Mouse (Mus musculus) left cerebral cortex, adult 2 months (tissue): ENCODE data around the gene Mepce. TPM values are rescaled to one million over a fixed set of nuclear protein-coding genes. Genes with fewer than 3 reads are reported as not detected.
A peak's percentile ranks its signal among the peaks of the same experiment; 100 is the strongest.

ENCODE experiments used
- DNase-seq, 2 experiments: peaks; one replicate each; pipeline ENCODE4 v3.0.0; 2021 to 2022; ENCODE audit warnings: low spot score in 2 of 2, mixed read lengths in 1 of 2; ENCODE audit errors: extremely low spot score in 1 of 2
- H3K27ac ChIP-seq: fragments of 200-600 bp; 2 replicates; pipeline ENCODE4 v1.8.1; 2022
- H3K4me3 ChIP-seq: fragments of 200-600 bp; 2 replicates; pipeline ENCODE4 v1.8.1; 2022
- CTCF ChIP-seq: fragments of 200-600 bp; IDR thresholded peaks from 2 replicates; pipeline ENCODE4 v1.8.1; 2022; ENCODE audit warnings: antibody characterized with exemption, mild to moderate bottlenecking, moderate library complexity
- intact Hi-C: fragments of 180-260 bp; cut with DNase I; formaldehyde crosslinking; loops from one replicate; pipeline ENCODE4 v1.15.1; 2025
- total RNA-seq, 2 experiments: library from RNA; stranded (reverse); gene quantifications; 2 replicates each; pipeline ENCODE4 v1.2.3; 2021

The Mepce gene
- total RNA-seq, 2 experiments from 2014 or later: 40.1 to 45.2 TPM

DNA sequence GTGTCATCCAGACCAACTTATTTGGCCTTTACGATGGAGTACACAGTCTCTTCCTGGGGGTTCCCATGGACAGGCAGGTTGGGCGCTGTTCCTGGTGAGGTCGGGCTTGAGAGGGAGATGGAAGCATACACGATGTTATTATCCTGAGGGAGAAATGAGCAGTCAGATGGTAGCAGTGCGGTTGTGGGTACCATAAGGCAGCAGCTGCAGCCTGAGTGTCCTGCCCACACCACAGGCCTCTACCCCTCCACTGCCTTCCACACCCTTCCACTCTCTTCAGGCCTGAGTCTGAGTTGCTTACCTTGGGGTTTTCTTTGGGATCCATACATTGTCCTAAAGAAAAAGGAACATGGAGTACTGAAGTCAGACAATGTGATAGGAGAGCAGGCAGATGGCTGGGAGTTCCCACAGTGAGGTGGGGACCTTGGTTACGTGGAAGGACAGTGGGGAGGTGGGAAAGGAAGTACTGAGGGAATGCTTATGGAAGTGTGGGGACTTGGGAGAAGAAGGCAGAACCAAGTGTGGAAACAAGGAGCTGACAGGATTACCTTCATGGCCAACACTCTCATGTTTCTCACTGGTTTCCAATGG is 36.1 kb upstream of the Mepce start:
- no peak for TF ChIP-seq CTCF
- intact Hi-C loops: no loop called here
- no peak overlapping the region for H3K27ac ChIP-seq
- DNase-seq: no peak
- no peak overlapping the region for H3K4me3 ChIP-seq

DNA sequence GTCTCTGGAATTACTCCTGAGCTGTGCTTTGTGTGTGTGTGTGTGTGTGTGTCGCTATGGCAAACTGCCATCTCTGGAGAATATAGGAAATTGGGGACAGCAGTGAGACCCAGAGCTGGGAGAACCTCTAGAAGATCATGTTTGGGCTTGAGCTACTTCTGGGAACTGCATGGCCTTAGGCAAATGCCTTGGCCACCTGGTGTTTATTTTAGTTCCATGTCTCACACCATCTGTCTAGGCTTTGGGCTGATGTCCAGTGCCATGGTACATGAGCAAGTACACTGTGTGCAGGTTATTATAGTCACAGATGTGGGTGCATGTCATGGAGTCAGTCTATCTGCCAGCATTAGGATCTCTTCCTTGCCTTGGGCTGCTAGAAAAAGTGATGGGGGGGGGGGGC is 35.1 kb upstream of the Mepce start:
- H3K4me3 ChIP-seq: no peak overlapping the region
- no peak for DNase-seq
- TF ChIP-seq CTCF: no peak
- intact Hi-C loops: no loop called here
- H3K27ac ChIP-seq: no peak overlapping the region

DNA sequence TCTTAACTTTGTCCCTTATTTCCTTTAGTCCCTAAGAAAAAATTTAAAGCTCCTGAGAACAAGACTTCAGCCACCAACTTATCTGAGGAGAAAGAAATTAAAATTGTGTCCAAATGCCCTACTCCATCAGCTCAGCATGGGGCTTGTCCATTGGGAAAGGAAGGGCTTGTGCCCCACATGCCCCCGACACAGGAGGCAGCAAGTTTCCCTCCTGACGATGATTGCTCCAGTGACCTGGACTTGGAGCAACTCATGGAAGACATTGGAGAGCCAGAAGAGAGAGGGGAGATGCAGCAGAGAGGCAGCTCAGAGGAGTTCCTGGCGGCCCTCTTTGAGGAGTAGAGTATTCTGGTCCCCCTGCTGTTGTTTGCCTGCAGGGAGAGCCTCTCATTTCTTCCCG is 34.7 kb upstream of the Mepce start:
- DNase-seq: no peak
- Histone ChIP-seq H3K4me3 (no peak overlapping the region), H3K27ac (no peak overlapping the region)
- no peak for TF ChIP-seq CTCF
- intact Hi-C loops: no loop called here

DNA sequence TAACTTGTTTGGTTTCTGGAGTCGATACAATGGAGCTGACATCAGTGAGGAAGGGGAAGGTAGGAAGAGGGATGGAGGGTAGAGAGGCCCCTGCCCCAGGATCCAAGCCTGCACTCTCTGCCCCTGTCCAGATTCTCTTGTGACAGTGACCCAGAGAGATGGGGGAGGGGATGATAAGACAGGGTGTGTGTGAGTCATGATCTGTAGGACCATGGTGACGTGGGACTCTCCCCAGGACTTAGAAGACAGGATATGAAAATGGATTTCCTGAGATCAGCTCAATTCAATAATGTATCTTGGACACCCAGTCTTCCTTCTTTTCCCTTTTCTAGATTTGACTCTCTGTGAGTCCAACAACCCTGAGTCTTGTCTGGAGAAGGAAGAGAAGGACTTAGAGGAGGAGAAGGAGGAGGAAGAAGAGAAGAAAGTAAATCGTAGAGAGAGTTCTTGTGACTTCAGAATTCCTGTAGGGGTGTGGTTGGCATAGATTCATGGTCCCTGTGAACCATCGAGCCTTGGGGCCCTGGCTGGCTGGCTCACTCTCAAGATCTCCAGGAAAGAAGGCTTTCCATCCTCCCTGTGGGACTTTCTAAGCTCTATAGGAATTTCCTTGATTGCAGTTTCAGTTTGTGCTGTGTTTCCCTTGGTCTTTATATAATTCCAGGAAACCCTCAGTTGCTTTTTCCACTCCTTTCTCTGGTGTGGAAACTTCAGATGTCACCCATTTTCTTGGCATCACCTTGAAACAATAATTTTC is 30.2 kb upstream of the Mepce start:
- TF ChIP-seq CTCF: no peak
- intact Hi-C loops: no loop called here
- H3K4me3 ChIP-seq: no peak overlapping the region
- no peak overlapping the region for H3K27ac ChIP-seq
- no peak for DNase-seq

DNA sequence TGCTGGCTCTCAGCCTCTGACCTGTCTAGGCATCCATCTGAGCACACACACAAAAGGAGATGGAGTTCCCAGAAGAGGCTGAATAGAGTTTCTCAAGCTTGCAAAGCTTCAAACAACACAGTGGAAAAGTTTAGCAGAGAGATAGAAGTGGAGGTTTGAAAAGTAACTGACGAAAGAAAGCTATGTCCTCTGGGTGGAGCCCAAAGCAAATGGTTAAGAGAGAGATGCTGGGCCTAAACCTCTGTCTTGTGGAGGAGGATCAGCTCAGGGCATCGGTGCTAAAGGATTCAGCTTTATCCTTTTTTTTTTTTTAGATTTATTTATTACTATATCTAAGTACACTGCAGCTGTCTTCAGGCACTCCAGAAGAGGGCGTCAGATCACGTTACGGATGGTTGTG is 20.9 kb upstream of the Mepce start:
- no peak for TF ChIP-seq CTCF
- Histone ChIP-seq H3K27ac (no peak overlapping the region), H3K4me3 (no peak overlapping the region)
- DNase-seq: no peak
- intact Hi-C loops: no loop called here

DNA sequence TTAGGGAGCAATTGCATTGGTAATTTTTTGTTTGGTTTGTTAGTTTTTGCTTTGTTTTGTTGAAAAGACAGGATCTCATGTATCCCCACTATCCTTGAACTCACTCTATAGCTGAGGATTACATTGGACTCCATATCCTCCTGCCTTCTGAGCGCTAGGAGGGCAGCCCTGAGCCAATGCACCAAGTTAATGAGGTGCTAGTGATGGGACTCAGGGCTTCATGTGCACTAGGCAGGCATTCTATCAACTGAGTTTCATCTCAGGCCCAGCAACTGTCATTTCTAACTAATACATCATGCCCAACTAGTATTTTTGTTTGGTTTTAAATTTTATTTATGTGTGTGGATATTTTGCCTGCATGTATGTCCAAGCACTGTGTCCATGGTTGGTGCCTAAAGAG is 18.7 kb upstream of the Mepce start:
- DNase-seq: no peak
- Histone ChIP-seq H3K27ac (no peak overlapping the region), H3K4me3 (no peak overlapping the region)
- TF ChIP-seq CTCF: no peak
- intact Hi-C loops: no loop called here

DNA sequence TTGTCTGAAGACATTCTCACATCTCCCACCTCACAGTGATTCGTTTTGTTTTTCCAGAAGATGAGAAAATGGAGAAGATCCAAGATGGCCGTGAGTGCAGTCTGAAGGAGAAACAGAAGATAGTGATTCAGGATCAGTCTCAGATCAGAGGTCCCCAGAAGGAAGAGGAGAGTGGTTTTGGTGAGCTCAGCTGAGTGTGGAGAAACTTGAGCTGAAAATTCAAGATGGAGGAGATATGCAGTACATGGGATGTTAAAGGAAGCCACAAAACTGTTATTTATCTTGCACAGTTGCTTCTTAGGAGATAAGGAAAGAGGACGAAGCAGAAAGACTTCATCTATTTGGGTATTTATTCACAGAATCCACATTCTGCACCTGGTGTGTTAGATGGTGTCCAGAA is 13.5 kb upstream of the Mepce start:
- intact Hi-C loops: no loop called here
- no peak for DNase-seq
- no peak overlapping the region for H3K4me3 ChIP-seq
- TF ChIP-seq CTCF: no peak
- H3K27ac ChIP-seq: no peak overlapping the region

DNA sequence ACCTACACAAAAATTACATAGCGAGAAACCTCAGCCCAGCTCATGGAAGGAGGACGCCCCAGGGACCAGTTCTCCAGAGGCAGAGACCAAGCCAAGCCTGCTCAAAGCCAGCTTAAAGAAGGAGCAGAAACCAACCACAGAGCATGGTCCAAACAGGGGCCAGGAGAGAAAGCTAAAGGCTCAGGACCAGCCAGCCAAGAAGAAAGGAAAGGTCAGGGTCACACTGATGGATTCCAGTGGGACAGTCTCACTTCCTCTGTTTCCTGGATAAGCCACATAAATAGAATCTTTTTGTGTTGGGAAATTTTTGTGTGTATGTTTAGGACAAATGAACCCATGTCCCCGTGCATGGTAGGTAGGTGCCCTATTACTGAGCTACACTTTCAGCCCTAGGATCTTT is 9.2 kb upstream of the Mepce start:
- intact Hi-C loops: loop anchor here (10.0 kb wide), 1 partner anchor 298 kb away; no protein-coding TSS in a partner anchor
- TF ChIP-seq CTCF: no peak
- no peak for DNase-seq

DNA sequence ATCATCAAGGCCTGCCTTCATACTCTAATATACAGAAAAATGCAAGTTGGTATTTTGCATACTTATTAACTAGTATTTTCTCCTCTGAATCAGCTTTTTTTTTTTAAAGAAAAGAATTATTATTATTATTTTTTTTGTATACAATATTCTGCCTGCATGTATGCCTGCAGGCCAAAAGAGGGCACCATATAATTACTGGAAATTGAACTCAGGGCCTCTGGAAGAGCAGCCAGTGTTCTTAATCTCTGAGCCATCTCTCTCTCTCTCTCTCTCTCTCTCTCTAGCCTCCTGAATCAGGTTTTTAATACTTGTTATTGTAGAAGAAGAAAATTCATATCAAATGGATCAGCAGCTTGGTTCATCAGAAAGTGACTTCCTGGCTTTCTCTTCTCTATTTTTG is 4.1 kb upstream of the Mepce start:
- no peak for DNase-seq
- Histone ChIP-seq H3K4me3 (no peak overlapping the region), H3K27ac (no peak overlapping the region)
- intact Hi-C loops: loop anchor here (5.0 to 10.0 kb wide), 2 partner anchors 181 to 303 kb away; no protein-coding TSS in a partner anchor
- peak; percentile 54 for TF ChIP-seq CTCF

More for the DNA sequence above, 9.2 kb upstream of the Mepce start:
- no peak overlapping the region for H3K27ac ChIP-seq
- H3K4me3 ChIP-seq: no peak overlapping the region

DNA sequence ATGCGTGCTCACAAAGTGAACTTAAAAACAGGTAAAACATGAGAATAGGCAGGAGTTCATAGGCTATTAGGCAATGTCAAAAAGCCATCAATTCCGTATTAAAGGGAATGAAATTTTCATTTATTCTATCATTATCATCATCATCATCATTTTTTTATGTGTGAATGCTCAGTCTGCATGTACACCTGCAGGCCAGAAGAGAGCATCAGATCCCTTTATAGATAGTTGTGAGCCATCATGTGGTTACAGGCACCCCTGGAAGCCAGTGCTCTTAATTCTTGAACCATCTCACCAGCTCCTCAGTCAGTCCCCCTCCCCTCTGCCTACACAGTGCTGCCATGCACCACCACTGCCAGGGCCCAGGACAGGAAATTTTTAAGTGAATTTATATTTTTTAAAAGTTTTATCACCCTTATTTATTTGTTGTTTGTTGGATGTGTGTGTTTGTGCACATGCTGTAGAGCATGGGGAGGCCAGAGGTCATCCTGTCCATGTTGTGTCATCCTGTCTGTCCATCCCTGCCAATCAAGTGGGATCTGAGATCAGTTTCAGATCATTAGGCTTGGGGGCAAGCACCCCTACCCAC is 1.6 kb upstream of the Mepce start:
- intact Hi-C loops: loop anchor here (5.0 to 10.0 kb wide), 2 partner anchors 326 to 368 kb away; partner anchors contain the start of genes Zfp113 and Zscan21

DNA sequence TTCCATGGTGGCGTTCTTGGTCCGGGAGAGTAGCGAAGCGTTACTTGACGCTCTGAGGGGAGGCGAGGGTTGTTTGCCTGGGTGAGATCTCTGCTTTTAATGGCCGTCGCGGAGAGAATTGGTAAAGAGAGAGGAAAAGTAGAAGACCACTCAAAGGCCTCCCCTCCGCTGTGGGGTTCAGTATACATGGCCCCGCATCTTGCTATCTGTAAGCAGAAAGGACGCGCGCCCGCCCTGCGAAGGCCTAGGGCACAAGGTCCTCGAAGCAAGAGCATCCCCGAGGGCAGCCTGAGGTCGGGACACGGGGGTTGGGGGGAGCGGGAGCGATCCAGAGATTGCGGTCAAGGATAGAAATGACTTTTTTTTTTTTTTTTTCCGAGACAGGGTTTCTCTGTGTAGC is 716 bp upstream of the Mepce start:
- no peak for TF ChIP-seq CTCF
- Histone ChIP-seq H3K4me3 (peak overlapping the region; percentile 92), H3K27ac (no peak overlapping the region)
- intact Hi-C loops: loop anchor here (5.0 to 10.0 kb wide), 2 partner anchors 327 to 369 kb away; partner anchors contain the start of genes Zfp113 and Zscan21
- peak; percentile 14 to 41 for DNase-seq

More for the DNA sequence above, 1.6 kb upstream of the Mepce start:
- no peak overlapping the region for H3K27ac ChIP-seq
- no peak for TF ChIP-seq CTCF
- H3K4me3 ChIP-seq: no peak overlapping the region
- no peak for DNase-seq
